Mouse (Mus musculus): Measurements from ENCODE around the gene Fbf1. TPM values are rescaled to one million over a fixed set of nuclear protein-coding genes. Genes with fewer than 3 reads are reported as not detected.

The Fbf1 gene
- polyA plus RNA-seq, 1 experiment from 2014 or later = 38.3 TPM

- Histone ChIP-seq H3K4me2 (peak overlapping the region; percentile 81), H3K9ac (peak overlapping the region; percentile 63), H3K4me1 (peaks cover 52% of the 10 kb centered on the region), H3K4me3 (peak overlapping the region; percentile 58), H3K36me3 (peaks cover 3% of the 10 kb centered on the region; the same call in 1 of the 2 replicates), H3K9me3 (no peaks in the 10 kb centered on the region), H3K27ac (peak overlapping the region; percentile 80), H3K27me3 (peaks cover 58% of the 10 kb centered on the region)
- WGBS = 26% methylated on average over 10 of the region's 10 CpGs
- no peak for ATAC-seq (ENCODE audit: insufficient number of reproducible peaks, low FRiP score, low TSS enrichment, low read depth)
Measured at GRCm38 (mm10) chr11:116110540-116110939, 57.4 kb downstream of the Fbf1 start.

- Histone ChIP-seq H3K27ac (peak overlapping the region; percentile 80), H3K4me1 (peaks cover 53% of the 10 kb centered on the region)
Measured at GRCm38 (mm10) chr11:116110131-116110530, 57.8 kb downstream of the Fbf1 start.

GRCm38 (mm10) chr11:116109441-116110081, 58.4 kb downstream of the Fbf1 start:
- Histone ChIP-seq H3K4me2 (peak overlapping the region; percentile 81), H3K36me3 (peaks cover 5% of the 10 kb centered on the region; the same call in 1 of the 2 replicates), H3K4me3 (peak overlapping the region; percentile 58), H3K27ac (peak overlapping the region; percentile 80), H3K9ac (peak overlapping the region; percentile 63), H3K27me3 (peaks cover 59% of the 10 kb centered on the region), H3K4me1 (peaks cover 54% of the 10 kb centered on the region), H3K9me3 (no peaks in the 10 kb centered on the region)
- no peak for ATAC-seq (ENCODE audit: insufficient number of reproducible peaks, low FRiP score, low TSS enrichment, low read depth)
- 1% methylated on average over 64 of the region's 70 CpGs for WGBS

More at GRCm38 (mm10) chr11:116110131-116110530, 57.8 kb downstream of the Fbf1 start:
- H3K4me2 ChIP-seq = peak overlapping the region; percentile 81
- H3K9me3 ChIP-seq = no peaks in the 10 kb centered on the region
- H3K36me3 ChIP-seq = peaks cover 5% of the 10 kb centered on the region; the same call in 1 of the 2 replicates
- H3K27me3 ChIP-seq = peaks cover 59% of the 10 kb centered on the region
- peak overlapping the region; percentile 63 for H3K9ac ChIP-seq
- H3K4me3 ChIP-seq = peak overlapping the region; percentile 58
- WGBS = 2% methylated on average over 35 of the region's 35 CpGs
- ATAC-seq (ENCODE audit: insufficient number of reproducible peaks, low FRiP score, low TSS enrichment, low read depth) = peak; percentile 76

GRCm38 (mm10) chr11:116108464-116109137, 59.4 kb downstream of the Fbf1 start:
- H3K9ac ChIP-seq = peak overlapping the region; percentile 63; the same call in 1 of the 2 replicates
- no peaks in the 10 kb centered on the region for H3K9me3 ChIP-seq
- peak overlapping the region; percentile 58 for H3K4me3 ChIP-seq
- peak overlapping the region; percentile 81 for H3K4me2 ChIP-seq
- no peak for ATAC-seq (ENCODE audit: insufficient number of reproducible peaks, low FRiP score, low TSS enrichment, low read depth)
- H3K4me1 ChIP-seq = peaks cover 64% of the 10 kb centered on the region
- peaks cover 5% of the 10 kb centered on the region; the same call in 1 of the 2 replicates for H3K36me3 ChIP-seq
- 5% methylated on average over 23 of the region's 23 CpGs for WGBS
- H3K27me3 ChIP-seq = peaks cover 59% of the 10 kb centered on the region
- H3K27ac ChIP-seq = peak overlapping the region; percentile 80

- Histone ChIP-seq H3K36me3 (peaks cover 5% of the 10 kb centered on the region; the same call in 1 of the 2 replicates), H3K27me3 (peaks cover 59% of the 10 kb centered on the region), H3K9ac (no peak overlapping the region), H3K27ac (peak overlapping the region; percentile 80), H3K9me3 (no peaks in the 10 kb centered on the region), H3K4me1 (peaks cover 72% of the 10 kb centered on the region), H3K4me2 (peak overlapping the region; percentile 81), H3K4me3 (peak overlapping the region; percentile 58)
- WGBS = 20% methylated on average over 19 of the region's 19 CpGs
- ATAC-seq (ENCODE audit: insufficient number of reproducible peaks, low FRiP score, low TSS enrichment, low read depth) = no peak
Measured at GRCm38 (mm10) chr11:116107777-116108285, 60.1 kb downstream of the Fbf1 start.

- Histone ChIP-seq H3K9me3 (no peaks in the 10 kb centered on the region), H3K27me3 (peaks cover 59% of the 10 kb centered on the region), H3K4me2 (peak overlapping the region; percentile 81), H3K4me3 (peak overlapping the region; percentile 58), H3K27ac (0 out of 2 replicates have a peak overlapping the region, but pooled peaks have one; percentile 80), H3K4me1 (peaks cover 76% of the 10 kb centered on the region), H3K36me3 (peaks cover 5% of the 10 kb centered on the region; the same call in 1 of the 2 replicates), H3K9ac (no peak overlapping the region)
- WGBS = 27% methylated on average over 14 of the region's 14 CpGs
- no peak for ATAC-seq (ENCODE audit: insufficient number of reproducible peaks, low FRiP score, low TSS enrichment, low read depth)
Measured at GRCm38 (mm10) chr11:116106963-116107776, 60.8 kb downstream of the Fbf1 start.

GRCm38 (mm10) chr11:116106154-116106962, 61.6 kb downstream of the Fbf1 start:
- peaks cover 84% of the 10 kb centered on the region for H3K4me1 ChIP-seq
- no peak for ATAC-seq (ENCODE audit: insufficient number of reproducible peaks, low FRiP score, low TSS enrichment, low read depth)
- no peak overlapping the region for H3K4me3 ChIP-seq
- H3K9ac ChIP-seq = no peak overlapping the region
- peaks cover 5% of the 10 kb centered on the region; the same call in 1 of the 2 replicates for H3K36me3 ChIP-seq
- peak overlapping the region; percentile 81; the same call in 1 of the 2 replicates for H3K4me2 ChIP-seq
- WGBS = 31% methylated on average over 32 of the region's 32 CpGs
- peaks cover 54% of the 10 kb centered on the region for H3K27me3 ChIP-seq
- H3K9me3 ChIP-seq = no peaks in the 10 kb centered on the region
- no peak overlapping the region for H3K27ac ChIP-seq

- H3K27ac ChIP-seq = no peak overlapping the region
- no peak for ATAC-seq (ENCODE audit: insufficient number of reproducible peaks, low FRiP score, low TSS enrichment, low read depth)
- H3K36me3 ChIP-seq = peaks cover 5% of the 10 kb centered on the region; the same call in 1 of the 2 replicates
- H3K4me1 ChIP-seq = peaks cover 86% of the 10 kb centered on the region
- H3K9ac ChIP-seq = no peak overlapping the region
- 86% methylated on average over 2 of the region's 2 CpGs for WGBS
- H3K9me3 ChIP-seq = no peaks in the 10 kb centered on the region
- H3K27me3 ChIP-seq = peaks cover 43% of the 10 kb centered on the region
- H3K4me2 ChIP-seq = no peak overlapping the region
- H3K4me3 ChIP-seq = no peak overlapping the region
Measured at GRCm38 (mm10) chr11:116105065-116105464, 62.9 kb downstream of the Fbf1 start.

- peak; percentile 53 for ATAC-seq (ENCODE audit: insufficient number of reproducible peaks, low FRiP score, low TSS enrichment, low read depth)
- Histone ChIP-seq H3K27ac (peak overlapping the region; percentile 86), H3K36me3 (peaks cover 5% of the 10 kb centered on the region; the same call in 1 of the 2 replicates), H3K27me3 (peaks cover 34% of the 10 kb centered on the region), H3K4me2 (0 out of 2 replicates have a peak overlapping the region, but pooled peaks have one; percentile 7), H3K4me3 (no peak overlapping the region), H3K4me1 (peaks cover 80% of the 10 kb centered on the region), H3K9ac (no peak overlapping the region), H3K9me3 (no peaks in the 10 kb centered on the region)
- WGBS = 34% methylated on average over 14 of the region's 14 CpGs
Measured at GRCm38 (mm10) chr11:116104006-116104646, 63.8 kb downstream of the Fbf1 start.

- H3K4me3 ChIP-seq = no peak overlapping the region
- H3K9me3 ChIP-seq = no peaks in the 10 kb centered on the region
- H3K4me1 ChIP-seq = peaks cover 77% of the 10 kb centered on the region
- 0 out of 2 replicates have a peak overlapping the region, but pooled peaks have one; percentile 7 for H3K4me2 ChIP-seq
- H3K36me3 ChIP-seq = peaks cover 5% of the 10 kb centered on the region; the same call in 1 of the 2 replicates
- H3K27me3 ChIP-seq = peaks cover 30% of the 10 kb centered on the region
- H3K9ac ChIP-seq = no peak overlapping the region
- ATAC-seq (ENCODE audit: insufficient number of reproducible peaks, low FRiP score, low TSS enrichment, low read depth) = no peak
- peak overlapping the region; percentile 86 for H3K27ac ChIP-seq
- 67% methylated on average over 12 of the region's 12 CpGs for WGBS
Measured at GRCm38 (mm10) chr11:116103572-116103971, 64.4 kb downstream of the Fbf1 start.

All from limb, embryonic 15.5 days (tissue).